Mouse (Mus musculus) neutrophil, adult 5-6 weeks (primary cell): Measurements from ENCODE around the gene Pacsin3. TPM values are rescaled to one million over a fixed set of nuclear protein-coding genes. Genes with fewer than 3 reads are reported as not detected.
A peak's percentile ranks its signal among the peaks of the same experiment; 100 is the strongest.

Experiments
- ATAC-seq: fragments of 151-379, 151-347 bp; 2 replicates; pipeline ENCODE4 v1.8.0; 2017; ENCODE audit warnings: mild to moderate bottlenecking, moderate TSS enrichment; ENCODE audit not compliant: insufficient number of reproducible peaks, poor library complexity, low FRiP score, severe bottlenecking; ENCODE audit errors: extremely low read depth
- total RNA-seq: library from RNA; stranded (forward); fragments of 200-1000 nt; gene quantifications from 2 replicates; pipeline ENCODE4 v1.2.3, GENCODE M21; 2017

The Pacsin3 gene
- total RNA-seq, 1 experiment from 2014 or later = not detected

DNA sequence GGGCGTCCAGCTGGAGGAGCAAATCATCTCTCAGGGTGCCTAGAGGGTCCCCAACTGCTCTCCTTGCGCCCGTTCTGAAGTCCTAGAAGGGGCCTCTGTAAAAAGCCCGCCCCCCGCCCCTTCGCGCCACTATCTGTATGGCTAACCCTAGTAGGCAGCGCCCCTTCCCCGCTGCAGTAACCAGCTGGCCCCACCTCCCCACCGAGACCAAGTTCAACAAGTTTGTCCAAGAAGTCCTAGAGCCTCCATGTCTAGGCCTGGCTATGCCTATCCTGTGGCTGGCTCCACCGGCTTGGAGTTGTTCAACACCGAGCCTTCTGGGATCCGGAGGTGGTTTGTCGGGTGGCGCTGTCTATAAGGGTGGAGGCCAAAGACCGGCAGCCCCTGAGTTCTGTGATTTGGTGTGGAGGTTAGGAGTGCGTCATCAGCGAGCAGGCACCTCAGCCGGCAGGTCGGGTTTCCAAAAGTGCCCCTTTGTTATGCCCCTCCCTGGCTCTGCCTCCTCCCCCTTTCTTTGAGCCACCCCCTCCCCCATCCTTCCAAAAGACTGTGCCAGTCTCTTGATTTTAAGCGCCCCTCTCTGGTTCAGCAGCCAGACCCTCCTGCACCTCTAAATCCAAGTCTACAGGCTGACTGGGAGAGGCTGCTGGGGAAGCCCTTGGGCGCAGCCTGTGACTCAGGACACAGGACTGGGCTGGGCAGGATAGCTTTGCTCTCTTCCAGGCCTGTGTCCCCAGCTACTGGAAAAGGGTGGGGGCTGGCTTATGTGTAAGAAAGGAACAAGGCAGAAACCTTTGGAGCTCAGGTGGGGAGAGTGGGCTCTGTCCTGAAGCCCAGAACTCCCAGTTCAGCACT is 1.6 kb downstream of the Pacsin3 start:
- ATAC-seq = no peak

DNA sequence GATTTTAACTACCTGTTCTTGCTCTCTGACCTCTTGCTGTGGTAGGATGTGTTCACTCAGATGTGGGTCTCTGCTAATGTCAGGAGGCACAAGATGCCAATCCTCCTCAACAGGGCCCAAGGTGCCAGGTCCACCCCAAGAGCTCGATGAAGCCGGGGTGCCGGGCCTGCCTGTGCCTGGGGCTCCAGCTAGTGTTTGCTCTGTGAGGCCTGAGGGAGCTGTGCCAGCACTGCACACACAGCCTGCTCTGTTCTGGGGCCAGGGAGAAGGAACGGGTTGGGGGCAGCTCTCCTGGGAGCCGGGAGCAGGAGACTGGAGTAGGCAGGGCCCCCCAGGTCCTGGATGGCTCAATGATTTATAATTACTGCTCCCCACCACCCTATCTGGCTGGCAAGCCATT is 2.3 kb downstream of the Pacsin3 start:
- ATAC-seq = no peak

DNA sequence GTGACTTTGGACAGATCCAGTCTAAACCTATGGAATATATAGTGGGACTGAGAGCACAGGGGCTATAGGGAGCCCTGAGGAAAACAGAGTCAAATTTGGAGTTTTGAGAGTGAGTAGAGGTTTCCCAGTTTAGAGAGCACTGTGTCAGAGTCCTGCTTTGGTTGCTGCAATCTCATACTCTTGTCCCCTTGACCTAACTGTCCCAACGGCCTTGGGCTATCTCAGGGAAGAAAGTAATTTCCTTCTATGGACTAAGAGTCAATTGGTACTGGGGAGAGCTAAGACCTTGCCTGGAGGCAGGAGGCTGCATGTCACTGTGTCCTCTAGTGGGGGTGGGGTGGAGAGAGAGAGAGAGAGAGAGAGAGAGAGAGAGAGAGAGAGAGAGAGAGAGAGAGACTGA is 3.1 kb downstream of the Pacsin3 start:
- no peak for ATAC-seq

DNA sequence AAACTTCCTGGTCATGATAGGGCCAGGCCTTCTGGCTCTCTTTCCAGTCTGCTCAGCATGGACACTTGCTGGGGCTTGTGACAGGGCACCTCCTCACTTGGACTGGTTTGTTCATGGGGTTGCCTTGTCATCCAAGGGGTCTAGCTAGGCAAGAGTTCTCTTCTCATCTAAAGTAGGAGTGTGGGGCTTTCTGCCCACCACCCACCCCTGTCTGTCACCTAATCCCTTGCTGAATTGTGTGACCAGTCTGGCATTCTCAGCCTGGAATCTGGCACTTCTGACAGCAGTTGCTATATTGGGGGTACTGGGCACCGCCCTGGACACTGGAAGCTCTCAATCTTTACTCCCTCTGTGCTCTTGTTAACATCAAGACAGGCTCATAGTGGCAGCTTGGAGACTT is 3.7 kb downstream of the Pacsin3 start:
- no peak for ATAC-seq

DNA sequence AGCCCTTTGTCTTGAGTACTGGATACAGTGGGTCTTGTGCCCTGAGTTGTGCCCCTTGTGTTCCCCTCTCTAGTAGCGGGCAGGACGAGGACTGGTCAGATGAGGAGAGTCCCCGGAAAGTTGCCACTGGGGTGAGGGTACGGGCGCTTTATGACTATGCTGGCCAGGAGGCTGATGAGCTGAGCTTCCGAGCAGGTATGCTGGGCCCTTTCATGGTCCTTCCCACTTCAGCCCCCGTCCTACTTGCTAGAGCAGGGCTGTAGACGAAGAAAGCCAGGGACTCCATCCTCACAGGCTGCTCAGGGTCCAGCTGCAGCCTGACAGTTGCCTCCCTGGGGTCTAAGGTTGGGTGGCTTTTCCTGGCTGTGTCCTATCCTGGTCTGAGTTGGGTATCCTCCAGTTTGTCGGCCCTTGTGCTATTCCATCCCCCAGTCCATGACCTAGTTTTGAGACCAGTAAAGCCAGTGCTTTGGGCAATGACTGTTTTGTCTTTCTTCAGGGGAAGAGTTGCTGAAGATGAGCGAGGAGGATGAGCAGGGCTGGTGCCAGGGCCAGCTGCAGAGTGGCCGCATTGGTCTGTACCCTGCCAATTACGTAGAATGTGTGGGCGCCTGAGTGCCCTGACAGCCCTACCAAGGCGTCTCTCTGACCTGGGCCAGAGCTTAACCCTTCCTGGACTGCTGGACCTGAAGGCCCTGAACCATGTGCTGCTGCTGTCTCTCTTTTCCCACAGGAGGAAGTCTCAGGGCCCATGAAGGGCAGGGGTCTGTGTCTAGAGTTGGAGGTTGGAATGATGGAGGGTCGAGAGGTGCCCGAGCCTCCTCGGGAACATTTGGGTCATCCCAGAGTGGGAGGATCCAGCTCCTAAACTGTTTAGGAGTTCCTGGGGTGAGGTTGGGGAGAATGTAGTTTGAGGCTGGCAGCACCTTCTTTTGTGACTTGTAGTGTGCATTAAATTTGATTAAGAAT is 8.2 kb downstream of the Pacsin3 start:
- no peak for ATAC-seq

DNA sequence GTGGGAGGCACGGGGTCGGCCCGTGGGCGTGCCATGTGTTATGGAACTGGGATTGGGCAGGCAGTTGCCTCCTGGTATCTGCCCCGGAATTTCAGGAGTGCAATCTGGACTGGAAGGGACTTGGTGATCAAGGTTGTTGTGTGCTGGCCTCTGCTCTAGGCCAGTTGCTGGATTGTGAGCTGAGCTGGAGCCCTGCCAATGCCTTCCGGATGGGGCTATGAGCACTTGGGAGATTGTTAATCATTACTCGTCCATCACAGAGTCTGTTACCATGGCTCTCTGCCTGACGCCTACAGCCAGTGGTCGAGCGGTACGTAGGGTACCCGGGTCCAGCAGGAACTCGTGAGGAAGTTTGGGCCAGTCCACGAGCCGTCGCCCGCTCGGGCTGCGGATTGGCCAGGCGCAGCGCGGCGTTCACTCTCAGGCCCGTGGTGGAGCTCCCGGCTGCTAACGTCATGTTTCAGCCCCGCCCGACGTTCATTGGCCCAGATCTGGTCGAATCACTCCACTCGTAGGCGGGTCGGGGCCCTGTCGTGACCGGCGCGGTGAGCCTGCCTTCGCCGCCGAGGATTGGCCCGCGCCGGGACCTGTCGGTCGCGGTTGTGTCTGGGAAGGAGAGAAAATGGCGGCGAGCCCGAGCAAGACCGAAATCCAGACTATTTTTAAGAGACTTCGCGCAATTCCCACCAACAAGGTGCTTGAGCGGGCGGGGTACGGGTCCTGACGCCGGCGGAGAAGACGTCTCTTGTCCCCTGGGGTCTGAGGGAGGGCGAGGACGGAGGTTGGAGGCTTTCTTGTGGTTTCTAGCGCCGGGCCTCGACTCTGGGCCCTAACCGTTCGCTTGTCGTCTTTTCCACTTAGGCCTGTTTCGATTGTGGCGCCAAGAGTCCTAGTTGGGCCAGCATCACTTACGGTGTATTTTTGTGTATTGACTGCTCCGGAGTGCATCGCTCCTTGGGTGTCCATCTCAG is 9.2 kb downstream of the Pacsin3 start, which contains the start of gene Arfgap2:
Gene Arfgap2, plus strand, starts transcription at position 264 of the 971 bp plus-strand sequence.
- ATAC-seq = peak; percentile 94

- ATAC-seq = no peak
Measured at GRCm38 (mm10) chr2:91268042-91268441, 12.3 kb downstream of the Pacsin3 start.

GRCm38 (mm10) chr2:91268706-91269105 is 13.0 kb downstream of the Pacsin3 start:
- ATAC-seq = no peak

DNA sequence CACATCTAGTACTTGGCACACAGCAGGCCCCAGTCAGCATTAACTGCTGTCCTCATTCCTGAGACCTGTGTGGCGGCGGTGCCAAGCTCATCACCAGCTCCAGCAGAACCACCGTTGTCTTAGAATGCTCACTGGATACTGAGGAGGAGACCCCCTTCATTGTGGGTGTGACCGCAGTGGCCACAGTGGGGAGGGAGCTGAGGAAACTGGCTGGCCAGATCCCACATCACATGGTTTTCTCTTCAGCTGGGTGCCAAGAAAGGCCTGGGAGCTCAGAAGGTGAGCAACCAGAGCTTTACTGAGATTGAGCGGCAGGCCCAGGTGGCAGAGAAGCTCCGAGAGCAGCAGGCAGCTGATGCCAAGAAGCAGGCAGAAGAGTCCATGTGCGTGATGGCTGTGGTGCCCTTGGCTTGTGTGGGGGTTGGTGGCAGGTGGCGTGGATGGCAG is 14.0 kb downstream of the Pacsin3 start:
- ATAC-seq = no peak

- no peak for ATAC-seq
Measured at GRCm38 (mm10) chr2:91278749-91279371, 23.1 kb downstream of the Pacsin3 start.

DNA sequence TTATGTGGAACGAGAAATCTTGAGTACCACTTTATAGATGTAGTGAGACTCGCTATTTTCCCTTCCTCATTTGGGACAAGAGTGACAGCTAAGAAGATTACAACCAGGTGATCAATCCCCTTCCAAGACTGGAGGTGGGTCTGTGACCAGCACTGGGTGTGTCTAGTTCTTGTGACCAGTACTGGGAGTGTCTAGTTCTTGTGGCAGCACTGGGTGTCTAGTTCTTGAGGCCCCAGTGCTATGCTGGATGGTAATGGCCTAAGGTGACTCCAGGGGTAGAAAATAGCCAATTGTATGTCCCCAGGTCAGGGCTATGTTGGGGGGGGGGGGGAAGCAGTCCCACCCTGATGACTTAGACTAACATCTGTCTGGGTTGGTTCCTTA is 23.6 kb downstream of the Pacsin3 start:
- no peak for ATAC-seq

DNA sequence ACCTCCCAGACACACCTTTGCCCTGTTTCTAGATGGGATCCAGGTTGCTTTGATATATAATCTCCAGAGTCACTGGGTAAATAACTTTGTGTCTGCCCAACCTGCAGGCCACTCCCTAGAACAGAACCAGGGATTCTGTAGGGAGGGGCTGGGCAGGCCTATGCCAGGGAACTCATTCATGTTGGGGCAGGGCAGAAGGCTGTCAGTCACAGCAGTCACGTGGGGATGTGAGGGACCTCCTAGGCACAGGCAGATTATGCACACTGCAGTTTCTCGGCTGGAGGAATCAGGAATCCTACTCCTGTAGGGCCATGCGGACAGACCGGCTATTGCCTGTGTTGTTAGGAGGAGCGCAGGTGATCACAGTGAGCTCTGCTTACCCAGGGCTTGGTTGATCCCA is 25.6 kb downstream of the Pacsin3 start:
- no peak for ATAC-seq

DNA sequence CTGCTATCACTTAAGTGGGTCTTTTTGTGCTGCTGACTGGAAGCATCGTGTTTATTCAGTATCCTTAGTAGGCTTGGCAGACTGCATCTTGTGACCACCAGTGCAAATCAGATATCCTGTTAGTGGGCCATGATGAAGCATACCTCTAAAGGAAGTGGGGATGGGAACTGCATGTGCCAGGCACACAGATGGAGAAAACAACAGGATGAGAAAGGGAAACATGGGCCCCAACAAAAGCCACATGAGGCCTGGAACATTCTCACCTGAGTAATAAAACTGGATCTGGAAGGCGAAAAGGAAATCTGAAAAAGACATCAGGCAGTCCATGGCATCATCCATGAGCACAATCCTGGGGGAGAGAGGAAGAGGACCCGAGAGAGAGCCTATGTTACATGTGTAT is 28.2 kb downstream of the Pacsin3 start:
- ATAC-seq = no peak

- no peak for ATAC-seq
Measured at GRCm38 (mm10) chr2:91284375-91285199, 28.8 kb downstream of the Pacsin3 start.

DNA sequence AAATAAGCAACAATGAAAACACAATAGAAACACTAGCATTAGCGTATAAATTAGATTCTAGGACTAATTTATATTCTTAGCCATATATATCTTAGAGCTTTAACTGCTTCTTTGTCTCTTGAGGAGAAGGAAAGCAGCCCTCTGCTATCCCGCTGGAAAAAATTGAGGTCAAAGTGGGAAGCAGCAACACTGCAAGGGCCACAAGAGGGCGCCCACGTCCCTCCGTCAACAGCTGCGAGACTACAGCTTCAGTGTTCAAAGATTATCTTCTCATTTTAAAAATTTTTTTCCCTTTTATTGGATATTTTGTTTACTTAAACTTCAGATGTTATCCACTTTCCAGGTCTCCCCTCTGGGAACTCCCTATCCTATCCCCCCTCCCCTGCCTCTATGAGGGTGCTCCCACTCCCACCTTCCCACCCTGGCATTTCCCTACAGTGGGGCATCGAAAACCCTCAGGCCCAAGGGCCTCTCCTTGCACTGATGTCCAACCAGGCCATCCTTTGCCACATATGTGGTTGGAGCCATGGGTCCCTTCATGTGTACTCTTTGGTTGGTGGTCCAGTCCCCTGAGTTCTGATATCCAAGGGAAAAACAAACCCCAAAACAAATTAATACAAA is 30.2 kb downstream of the Pacsin3 start:
- 0 out of 2 replicates have a peak, but pooled peaks have one; percentile 26 for ATAC-seq

DNA sequence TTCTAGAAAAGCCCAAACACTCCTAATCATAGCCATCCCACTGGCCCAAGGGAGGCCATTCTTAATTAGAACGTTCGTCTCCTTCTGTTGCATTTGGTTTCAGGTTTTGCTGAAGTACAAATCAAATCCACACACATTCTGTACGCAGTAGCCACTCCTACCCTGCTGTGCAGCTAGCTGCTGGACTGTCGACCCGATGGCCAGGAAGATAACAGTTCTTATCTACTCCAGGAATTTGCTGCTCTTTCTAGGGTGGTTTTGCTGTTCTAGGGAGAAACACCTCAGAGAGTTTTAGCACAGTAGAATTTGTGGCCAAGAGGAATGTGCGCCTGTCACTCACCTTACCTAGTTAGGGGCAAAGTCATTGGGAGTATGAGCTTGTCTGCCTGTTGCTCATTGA is 31.8 kb downstream of the Pacsin3 start:
- no peak for ATAC-seq
